Mouse (Mus musculus) granulocyte monocyte progenitor cell, adult 5-6 weeks (primary cell): Measurements from ENCODE around the gene Cux1. TPM values are rescaled to one million over a fixed set of nuclear protein-coding genes. Genes with fewer than 3 reads are reported as not detected.

Experiments
- ATAC-seq: replicated peaks from 2 replicates; pipeline ENCODE4 v1.8.0; 2016; ENCODE audit warnings: mild to moderate bottlenecking, moderate TSS enrichment, inconsistent platforms; ENCODE audit not compliant: poor library complexity, severe bottlenecking
- total RNA-seq, 2 experiments: library from RNA; stranded (forward) in 1 of 2; stranded (reverse) in 1 of 2; fragments of 200-712, 200-1000 nt in 1 of 2; fragments of >200 nt in 1 of 2; fragmentation: Nextera tagmentation in 1 of 2; gene quantifications; 2 replicates each; pipeline ENCODE4 v1.2.3; 2014 to 2017

The Cux1 gene
- total RNA-seq, 2 experiments from 2014 or later = 94.1 to 109 TPM

DNA sequence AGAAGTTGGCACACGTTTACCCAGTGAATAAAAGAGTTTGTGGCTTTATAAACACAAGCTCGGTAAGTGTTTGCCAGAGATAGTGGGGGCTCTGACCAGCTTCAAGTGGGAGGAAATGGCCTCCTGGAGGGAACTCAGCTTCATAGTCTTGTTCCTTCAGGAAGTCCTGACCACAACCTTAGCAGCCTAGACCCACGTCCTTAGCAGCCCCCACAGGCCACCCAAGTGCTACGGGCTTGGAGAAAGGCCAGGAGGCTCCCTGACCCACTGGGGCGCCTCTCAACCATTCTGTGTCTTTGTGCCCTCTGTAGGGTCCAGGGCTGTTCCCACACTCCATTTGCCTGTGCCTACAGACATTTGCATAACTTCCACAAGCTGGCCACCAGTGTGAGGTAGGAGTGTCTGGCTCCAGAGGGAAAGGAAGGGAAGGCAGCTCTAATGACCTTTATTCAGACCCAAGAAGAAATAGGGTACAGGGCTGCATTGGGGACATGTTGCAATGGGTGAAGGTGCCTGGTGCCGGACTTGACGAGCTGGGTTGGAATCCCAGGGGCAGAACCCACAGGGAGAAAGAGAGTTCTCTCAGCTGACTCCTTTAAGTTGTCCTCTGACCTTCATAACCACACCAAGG, 340.9 kb downstream of the Cux1 start:
- ATAC-seq = peak; percentile 60

DNA sequence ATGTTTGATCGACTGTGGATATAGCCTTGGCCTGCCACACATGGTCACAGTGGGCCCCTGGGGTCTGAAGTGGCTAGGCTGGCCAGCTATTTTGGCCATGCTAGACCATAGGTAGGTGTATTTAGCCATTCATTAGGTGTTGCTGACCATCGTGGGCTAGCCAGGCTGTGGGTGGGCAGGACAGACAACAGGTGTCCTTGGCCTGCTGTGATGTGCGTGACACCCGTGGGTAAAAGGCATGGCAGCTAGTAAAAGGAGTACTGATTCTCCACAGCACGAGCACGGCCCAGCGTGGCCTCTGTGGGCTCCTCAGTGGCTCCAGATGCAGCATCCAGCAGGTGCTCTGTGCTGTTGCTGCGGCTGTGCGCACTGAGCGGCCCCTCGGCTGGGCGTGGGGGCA, 348.7 kb downstream of the Cux1 start:
- no peak for ATAC-seq

DNA sequence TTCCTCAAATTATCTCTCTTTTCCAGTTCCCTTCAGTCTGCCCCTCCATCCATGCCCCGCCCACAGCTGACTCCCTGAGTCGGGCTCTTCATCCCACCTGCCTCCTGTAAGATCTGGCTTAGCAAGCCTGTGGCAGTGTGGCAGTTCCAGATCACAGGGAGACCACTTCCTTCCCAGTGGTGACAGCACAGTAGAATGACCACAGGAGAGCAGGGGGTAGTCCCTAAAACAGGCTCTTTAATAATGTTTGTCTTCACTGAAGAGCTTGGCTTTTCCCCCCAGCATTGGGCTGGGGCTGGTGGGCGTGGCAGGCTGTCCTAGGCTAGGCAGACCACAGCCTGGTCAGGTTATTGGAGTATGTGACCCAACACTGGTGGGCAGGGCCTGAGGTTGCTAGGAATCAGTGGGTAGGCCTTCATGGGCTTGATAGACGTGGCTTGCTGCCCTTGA, 349.3 kb downstream of the Cux1 start:
- peak; percentile 60 for ATAC-seq

DNA sequence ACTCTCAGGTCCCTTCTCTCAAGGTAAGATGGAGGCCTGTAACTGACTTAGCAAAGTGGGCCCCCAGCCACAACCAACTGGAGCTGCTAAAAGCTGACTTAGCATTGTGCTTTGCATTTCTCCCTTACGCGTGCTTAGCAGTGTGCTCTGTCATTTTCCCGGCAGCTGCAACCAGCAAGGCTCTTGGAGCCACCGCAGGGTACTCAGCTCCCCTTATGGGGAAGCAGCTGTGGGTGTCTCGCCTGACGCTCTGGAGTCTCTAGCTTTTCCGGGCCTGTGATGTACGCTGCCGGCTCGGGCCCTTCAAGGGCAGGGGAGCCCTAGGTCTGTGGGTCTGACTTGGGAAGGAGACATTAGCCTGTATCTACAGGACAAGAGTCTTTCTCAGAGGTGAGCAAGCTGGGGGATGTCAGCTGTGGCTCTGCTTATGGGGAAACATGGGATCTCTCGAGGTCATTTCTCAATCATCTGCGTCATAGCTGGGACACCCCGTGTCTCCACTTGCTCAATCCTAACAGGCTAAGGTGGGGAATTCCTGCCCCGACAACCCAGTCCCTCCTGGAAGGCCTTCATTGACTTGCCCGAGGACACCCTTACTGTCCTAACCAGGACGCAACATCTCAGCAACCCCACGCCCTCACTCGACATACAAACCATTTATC, 350.2 kb downstream of the Cux1 start:
- ATAC-seq = peak; percentile 59

DNA sequence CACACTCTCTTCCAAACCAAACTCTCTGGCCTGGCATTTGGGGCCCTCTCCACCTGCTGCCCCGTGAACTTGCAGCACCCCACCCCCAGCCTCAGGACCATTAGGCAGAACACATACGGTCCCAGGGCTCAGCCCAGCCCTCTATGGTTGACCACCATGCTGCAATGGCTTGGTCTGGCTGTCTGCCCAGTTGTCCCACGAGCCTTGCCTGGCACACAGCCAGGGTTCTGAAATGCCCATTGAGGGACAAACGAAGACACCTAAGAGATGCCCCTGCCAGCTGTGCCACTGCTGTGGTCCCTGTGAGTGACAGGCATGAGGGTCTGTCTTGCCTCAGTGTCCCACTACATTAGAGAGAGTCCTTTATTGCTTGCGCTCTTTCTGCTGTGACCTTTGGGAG, 351.3 kb downstream of the Cux1 start:
- ATAC-seq = peak; percentile 10

DNA sequence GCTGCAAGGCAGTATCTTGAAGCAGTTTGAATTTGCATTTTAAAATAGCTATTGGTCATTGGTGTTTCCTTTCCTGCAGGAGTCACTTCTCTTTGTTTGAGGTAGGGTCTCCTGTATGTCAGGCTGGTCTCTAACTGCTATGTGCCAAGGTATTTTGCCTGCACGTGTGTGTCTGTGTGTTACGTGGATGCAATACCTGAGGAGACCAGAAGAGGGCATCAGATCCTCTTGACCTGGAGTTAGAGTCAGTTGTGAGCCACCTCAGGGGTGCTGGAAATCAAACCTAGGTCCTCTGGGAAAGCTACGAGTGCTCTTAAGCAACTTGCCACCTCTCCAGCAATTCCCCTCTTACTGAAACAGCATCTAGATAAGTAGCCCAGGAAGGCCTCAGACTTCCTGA, 352.1 kb downstream of the Cux1 start:
- ATAC-seq = no peak

DNA sequence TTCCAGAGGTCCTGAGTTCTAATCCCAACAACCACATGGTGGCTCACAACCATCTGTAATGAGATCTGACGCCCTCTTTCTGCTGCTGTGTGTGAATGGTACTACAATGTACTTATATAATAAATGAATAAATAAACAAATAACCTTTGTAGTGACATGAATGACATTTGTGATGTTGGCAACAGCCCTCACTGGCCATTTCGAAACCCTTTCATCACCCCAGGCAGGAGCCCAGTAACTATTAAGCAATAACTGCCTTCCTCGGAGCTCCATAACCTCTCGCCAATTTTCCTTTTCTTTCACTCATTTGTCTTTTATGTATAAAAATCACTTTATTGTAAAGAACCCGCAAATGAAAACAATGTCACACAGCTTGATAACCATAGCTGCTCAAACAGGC, 353.6 kb downstream of the Cux1 start:
- ATAC-seq = peak; percentile 13; the same call in 1 of the 2 replicates

DNA sequence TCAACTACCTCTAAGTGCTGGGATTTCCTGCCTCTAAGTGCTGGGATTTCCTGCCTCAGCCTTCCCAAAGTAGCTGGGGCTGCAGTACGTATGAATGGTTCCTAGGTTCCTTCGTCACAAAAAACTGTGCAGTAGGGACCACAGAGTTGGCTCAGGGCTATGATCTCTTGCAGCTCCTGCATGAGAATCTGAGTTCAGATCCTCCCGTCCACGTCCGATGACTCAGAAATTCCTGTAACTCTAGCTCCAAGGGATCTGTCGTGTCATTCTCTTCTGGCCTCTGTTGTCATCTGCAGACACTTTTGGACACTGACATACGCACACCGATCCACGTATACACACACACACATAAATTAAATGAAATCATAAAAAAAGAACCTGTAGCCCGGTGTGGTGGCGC, 354.6 kb downstream of the Cux1 start:
- ATAC-seq = no peak

DNA sequence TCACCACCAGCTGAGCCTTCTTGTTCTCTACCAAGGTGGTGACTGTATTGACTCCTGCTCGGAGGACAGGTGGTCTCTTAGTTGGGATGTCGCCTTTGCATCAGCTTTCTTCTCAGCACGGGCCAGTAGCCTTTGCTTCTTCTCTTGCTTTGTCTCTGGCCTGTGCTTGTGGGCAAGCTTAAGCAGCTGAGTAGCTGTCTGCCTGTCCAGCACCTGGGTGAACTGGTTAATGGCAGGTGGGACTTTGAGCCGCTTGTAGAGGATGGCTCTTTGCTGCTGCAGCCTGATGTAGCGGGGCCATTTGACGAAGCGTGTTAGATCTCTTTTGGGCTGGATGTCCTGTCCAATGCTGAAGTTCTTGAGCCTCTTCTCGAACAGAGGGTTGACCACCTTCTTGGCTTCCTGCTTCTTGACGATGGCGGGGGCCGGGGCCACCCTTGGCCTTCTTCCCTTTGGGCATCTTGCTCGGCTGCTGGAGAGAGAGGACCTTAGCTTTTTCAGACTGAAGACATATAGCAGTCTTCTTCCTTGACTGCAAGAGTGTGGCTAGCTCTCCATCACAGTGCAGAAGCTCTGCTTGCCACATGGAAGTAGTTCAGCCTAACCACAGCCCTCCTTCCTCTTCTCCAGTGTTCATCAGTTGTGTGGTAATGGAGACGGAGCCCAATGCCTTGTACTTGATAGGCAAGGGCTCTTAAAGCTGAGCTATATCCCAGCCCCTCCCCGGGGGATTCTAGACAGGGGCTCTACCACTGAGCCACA, 355.8 kb downstream of the Cux1 start:
- peak; percentile 80 for ATAC-seq

DNA sequence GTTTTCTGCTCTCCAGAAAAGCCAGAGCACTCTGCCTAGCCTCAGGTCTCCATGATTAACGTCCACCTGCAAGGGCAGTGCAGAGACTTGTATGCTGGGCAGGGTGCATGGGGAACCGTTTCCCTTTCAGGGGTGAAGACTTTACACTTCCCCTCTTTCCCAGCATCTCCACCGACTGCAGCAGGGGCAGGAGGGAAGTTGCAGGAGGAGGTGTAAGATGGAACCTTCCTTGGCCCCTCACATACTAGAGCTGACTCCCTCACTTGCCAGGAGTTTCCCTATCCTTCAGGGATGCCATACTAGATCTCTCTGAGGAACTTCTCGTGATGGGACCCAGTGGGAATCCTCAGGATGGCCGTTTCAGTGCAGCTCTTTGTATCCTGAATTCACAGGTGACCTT, 356.7 kb downstream of the Cux1 start:
- peak; percentile 45 for ATAC-seq

DNA sequence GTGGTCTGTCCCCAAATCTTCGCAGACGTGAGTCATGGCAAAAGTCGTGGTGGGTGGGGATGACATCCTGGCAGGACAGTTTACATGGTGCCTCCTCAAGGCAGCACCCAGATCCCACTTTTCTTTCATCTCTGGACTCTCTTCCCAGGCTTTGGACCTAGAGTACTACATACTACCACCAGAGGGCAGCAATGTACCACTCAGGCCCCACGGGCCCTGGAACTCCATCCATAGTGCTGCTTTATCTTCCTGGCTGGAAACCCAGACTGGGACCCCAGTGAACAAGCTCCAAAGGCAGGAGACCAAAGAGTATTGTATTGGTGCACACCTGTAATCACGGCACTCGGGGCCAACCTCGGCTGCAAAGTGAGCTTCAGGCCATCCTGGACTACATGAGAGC, 365.5 kb downstream of the Cux1 start:
- peak; percentile 50 for ATAC-seq

DNA sequence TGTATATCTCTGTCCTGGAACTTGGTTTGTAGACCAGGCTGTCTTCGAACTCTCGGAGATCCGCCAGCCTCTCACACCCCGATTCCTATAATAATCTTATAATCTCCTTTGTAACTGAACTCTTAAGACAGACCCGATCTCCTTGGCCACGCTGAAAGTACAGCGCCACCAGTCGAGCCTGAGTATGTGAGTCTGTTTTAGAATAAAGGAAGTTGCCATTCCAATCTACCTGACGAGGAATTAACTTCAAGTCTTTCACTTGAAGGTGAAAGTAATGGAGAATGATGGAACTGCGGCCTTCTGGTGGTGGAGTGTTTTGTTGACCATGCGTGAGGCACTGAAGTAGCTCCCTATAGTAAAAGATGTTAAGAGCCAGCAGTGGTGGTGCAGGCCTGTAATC, 367.8 kb downstream of the Cux1 start:
- ATAC-seq = no peak

DNA sequence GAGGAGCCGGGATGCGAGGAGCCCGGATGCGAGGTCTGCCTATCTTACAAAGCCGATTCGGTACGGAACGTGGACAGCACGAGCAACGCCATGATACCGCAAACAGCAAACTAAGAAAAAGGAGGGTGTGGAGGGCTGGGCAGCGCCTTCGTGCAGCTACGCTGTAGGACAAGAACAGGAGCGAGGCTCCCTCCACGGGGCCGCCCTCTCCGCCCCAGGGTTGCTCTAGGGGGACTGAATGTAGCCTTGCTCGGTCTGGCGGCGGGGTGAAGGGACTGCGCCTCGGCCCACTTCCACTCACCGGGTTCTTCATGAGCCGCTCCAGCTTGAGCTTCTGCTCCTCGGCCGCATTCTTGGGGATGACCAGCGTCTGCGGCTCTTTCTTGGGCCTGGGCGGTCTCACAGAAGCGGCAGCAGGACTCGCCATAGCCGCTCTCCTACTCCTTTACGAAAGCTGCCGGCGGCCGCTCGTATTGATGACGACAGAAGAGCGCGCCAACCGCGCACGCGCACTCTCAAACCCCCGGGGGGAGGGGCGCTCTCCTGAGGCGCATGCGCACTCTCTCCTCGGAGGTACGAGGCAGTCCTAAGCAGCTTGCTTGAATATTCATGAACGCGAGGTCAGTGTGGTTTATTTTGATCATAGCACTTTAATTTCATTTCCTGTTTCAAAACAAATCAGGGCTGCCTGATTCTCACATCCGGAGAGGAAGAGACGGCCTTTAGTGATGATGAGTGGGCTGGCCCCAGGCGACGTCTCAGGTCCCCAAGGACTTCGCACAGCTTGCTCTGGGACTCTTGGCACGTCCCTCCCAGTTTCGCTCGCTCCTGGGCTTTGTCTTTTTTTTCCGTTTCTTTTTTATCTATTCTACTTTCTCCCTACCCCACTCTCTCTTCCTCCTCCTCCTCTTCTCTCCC, 368.6 kb downstream of the Cux1 start, which contains the start of gene Prkrip1:
Prkrip1 (minus strand) TSS at position 490 of the 918 bp plus-strand sequence.
- ATAC-seq = peak; percentile 87

Other genes starting within 250 kb of the Cux1 start
- not detected in 2 replicates for gene Myl10, start 125.7 kb upstream of the Cux1 start, total RNA-seq (2014; fragmentation: Nextera tagmentation)
- not detected in 2 replicates for gene Myl10, start 125.7 kb upstream of the Cux1 start, total RNA-seq (2017)